Mouse (Mus musculus) brain, embryonic 18.5 days (tissue): Measurements from ENCODE around the gene Exosc10.
A peak's percentile ranks its signal among the peaks of the same experiment; 100 is the strongest.

ENCODE experiments used
- DNase-seq: peaks from one replicate; pipeline ENCODE4 v3.0.0-alpha.2; 2012; ENCODE audit warnings: low read depth, low spot score

Exosc10 gene

GRCm38 (mm10) chr4:148607758-148608157, 49.5 kb downstream of the Exosc10 start:
- no peak for DNase-seq

GRCm38 (mm10) chr4:148609805-148610204, 51.6 kb downstream of the Exosc10 start:
- DNase-seq = no peak

GRCm38 (mm10) chr4:148610631-148611364, 52.6 kb downstream of the Exosc10 start:
- DNase-seq = no peak

- no peak for DNase-seq
These were observed 54.3 kb downstream of the Exosc10 start for GRCm38 (mm10) chr4:148612557-148612956.

GRCm38 (mm10) chr4:148613738-148614137, 55.5 kb downstream of the Exosc10 start:
- no peak for DNase-seq

GRCm38 (mm10) chr4:148619805-148620204, 61.6 kb downstream of the Exosc10 start:
- DNase-seq = no peak

- no peak for DNase-seq
These were observed 62.5 kb downstream of the Exosc10 start for GRCm38 (mm10) chr4:148620718-148621117.

- no peak for DNase-seq
These were observed 64.3 kb downstream of the Exosc10 start for GRCm38 (mm10) chr4:148622485-148622884.

GRCm38 (mm10) chr4:148623609-148624008, 65.4 kb downstream of the Exosc10 start:
- no peak for DNase-seq

GRCm38 (mm10) chr4:148625010-148625409, 66.8 kb downstream of the Exosc10 start:
- no peak for DNase-seq

GRCm38 (mm10) chr4:148625756-148626622, 67.8 kb downstream of the Exosc10 start:
- DNase-seq = no peak

- peak; percentile 84 for DNase-seq
These were observed 68.5 kb downstream of the Exosc10 start, which contains the start of gene Tardbp for GRCm38 (mm10) chr4:148626623-148627185. Tardbp (minus strand) TSS chr4:148627019.

- DNase-seq = no peak
These were observed 69.0 kb downstream of the Exosc10 start for GRCm38 (mm10) chr4:148627246-148627645.
